Mouse (Mus musculus) forebrain, embryonic 15.5 days (tissue): ENCODE measurements around the gene Pidd1. TPM values are rescaled to one million over a fixed set of nuclear protein-coding genes. Genes with fewer than 3 reads are reported as not detected.
A peak's percentile ranks its signal among the peaks of the same experiment; 100 is the strongest.
"Not testable (repeated sequence)": the region's sequence is repeated elsewhere in the genome, so short reads cannot be mapped to it uniquely, and the experiment has no call there.

Experiments used
- ATAC-seq: fragments of 200-750 bp; cut with Nextera tagmentation; replicated peaks from 2 replicates; pipeline ENCODE4 v1.8.0; 2017; ENCODE audit warnings: mild to moderate bottlenecking, moderate TSS enrichment, moderate library complexity
- H3K27ac ChIP-seq: fragments of 300-500 bp; sonication (generic); replicated peaks from 2 replicates; pipeline ENCODE4 v1.5.1; 2015; ENCODE audit warnings: mild to moderate bottlenecking, inconsistent platforms
- H3K27me3 ChIP-seq: fragments of 300-500 bp; sonication (generic); 2 replicates; pipeline ENCODE4 v1.6.1; 2015; ENCODE audit warnings: inconsistent platforms
- H3K36me3 ChIP-seq: fragments of 300-500 bp; sonication (generic); 2 replicates; pipeline ENCODE4 v1.6.1; 2015; ENCODE audit warnings: mild to moderate bottlenecking, inconsistent platforms
- H3K4me1 ChIP-seq: fragments of 300-500 bp; sonication (generic); 2 replicates; pipeline ENCODE4 v1.6.1; 2015; ENCODE audit warnings: inconsistent platforms
- H3K4me2 ChIP-seq: fragments of 300-500 bp; sonication (generic); replicated peaks from 2 replicates; pipeline ENCODE4 v1.6.1; 2015; ENCODE audit warnings: mild to moderate bottlenecking, inconsistent platforms
- H3K4me3 ChIP-seq: fragments of 300-500 bp; sonication (generic); 2 replicates; pipeline ENCODE4 v1.5.1; 2015; ENCODE audit warnings: mild to moderate bottlenecking, inconsistent platforms
- H3K9ac ChIP-seq: fragments of 300-500 bp; sonication (generic); replicated peaks from 2 replicates; pipeline ENCODE4 v1.6.1; 2015; ENCODE audit warnings: mild to moderate bottlenecking, inconsistent platforms
- H3K9me3 ChIP-seq: fragments of 300-500 bp; sonication (generic); 2 replicates; pipeline ENCODE4 v1.6.1; 2016; ENCODE audit warnings: inconsistent platforms
- WGBS: fragments of 180-500 bp; shearing (Covaris S2); methylation state at CpG from one replicate; pipeline ENCODE4 v1.1.7; 2015; ENCODE audit warnings: mixed read lengths; 5-methylcytosine and 5-hydroxymethylcytosine counted together
- polyA plus RNA-seq: library from polyadenylated mRNA; unstranded; fragments of >200 nt; fragmentation: Nextera tagmentation; extraction: Ambion mirVana; gene quantifications from 2 replicates; pipeline ENCODE4 v1.2.1, GENCODE M21; 2015

Gene Pidd1
- polyA plus RNA-seq, 1 experiment from 2014 or later = 7.8 TPM

DNA sequence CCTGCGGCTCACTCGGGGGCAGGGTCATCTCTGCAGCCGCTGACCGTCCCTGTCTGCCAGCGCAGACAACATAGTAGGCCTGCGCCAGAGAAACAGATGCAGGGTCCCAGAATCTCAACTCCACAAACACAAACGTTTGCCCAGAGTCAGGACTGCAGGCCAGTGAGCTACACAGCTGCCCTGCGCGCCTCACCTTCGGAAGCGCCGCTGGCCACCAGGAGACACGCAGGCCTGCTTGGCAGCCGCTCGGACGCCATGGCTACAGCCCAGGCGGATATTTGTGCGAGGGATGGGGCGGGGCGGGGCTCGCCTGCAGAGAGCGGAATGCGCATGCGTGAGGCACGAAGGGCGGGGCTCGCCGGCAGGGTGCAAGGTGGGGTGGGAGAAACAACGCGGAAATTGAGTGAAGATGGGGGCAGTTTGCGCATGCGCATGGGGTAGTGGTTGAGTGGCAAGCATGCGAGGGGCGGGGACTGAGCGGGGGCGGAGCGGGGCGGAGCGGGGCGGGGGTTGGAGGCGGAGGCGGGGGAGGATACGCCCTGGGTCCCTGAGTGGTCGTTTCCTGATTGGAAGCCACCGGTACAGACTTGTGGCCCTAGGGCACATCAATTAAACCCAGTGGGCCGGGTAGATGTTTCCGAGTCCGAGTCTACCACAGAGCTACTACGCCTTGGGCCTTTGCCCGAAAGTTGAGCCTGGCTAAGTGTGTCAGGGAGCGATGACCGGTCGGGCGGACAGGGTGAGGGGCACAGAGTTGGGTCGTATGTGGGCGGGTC, 29.8 kb downstream of the Pidd1 start, which contains the start of gene Gatd1:
TSS of gene Gatd1 (minus strand) at position 328 of the 776 bp plus-strand sequence.
- Histone ChIP-seq H3K36me3 (peaks cover 4% of the 10 kb centered on the region; the same call in 1 of the 2 replicates), H3K27me3 (no peaks in the 10 kb centered on the region), H3K4me3 (peak within 1 kb of the TSS; percentile 68), H3K9me3 (no peaks in the 10 kb centered on the region), H3K4me2 (peak within 1 kb of the TSS; percentile 87), H3K4me1 (peaks cover 23% of the 10 kb centered on the region), H3K9ac (peak within 1 kb of the TSS; percentile 91), H3K27ac (peak within 1 kb of the TSS; percentile 82)
- peak; percentile 90 for ATAC-seq
- WGBS = under 1% methylated on average over 56 of the region's 56 CpGs

DNA sequence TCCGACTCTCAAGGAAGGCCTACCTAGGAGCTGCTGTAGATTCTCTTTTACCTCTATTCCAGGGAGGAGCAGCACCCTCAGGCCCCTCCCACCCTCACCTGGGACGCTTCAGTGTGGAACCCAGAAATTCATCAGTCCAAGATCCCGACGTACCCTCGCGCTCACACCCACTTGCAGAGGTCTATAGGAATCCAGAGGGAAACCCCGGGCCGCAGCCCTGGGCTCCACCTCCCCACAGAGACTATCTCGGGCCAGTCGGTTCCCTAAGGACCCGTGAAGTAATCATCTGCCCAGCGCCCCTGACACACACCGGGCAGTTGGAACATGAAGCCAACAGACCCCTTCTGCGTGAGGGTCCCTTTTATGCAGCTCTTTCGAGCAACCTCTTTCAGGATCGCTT, 30.5 kb downstream of the Pidd1 start:
- peak; percentile 33 for ATAC-seq
- Histone ChIP-seq H3K4me1 (peaks cover 21% of the 10 kb centered on the region), H3K27ac (peak overlapping the region; percentile 82), H3K4me3 (peak overlapping the region; percentile 68), H3K9me3 (no peaks in the 10 kb centered on the region), H3K36me3 (peaks cover 4% of the 10 kb centered on the region; the same call in 1 of the 2 replicates), H3K9ac (peak overlapping the region; percentile 91), H3K4me2 (peak overlapping the region; percentile 87), H3K27me3 (no peaks in the 10 kb centered on the region)
- 2% methylated on average over 16 of the region's 16 CpGs for WGBS

DNA sequence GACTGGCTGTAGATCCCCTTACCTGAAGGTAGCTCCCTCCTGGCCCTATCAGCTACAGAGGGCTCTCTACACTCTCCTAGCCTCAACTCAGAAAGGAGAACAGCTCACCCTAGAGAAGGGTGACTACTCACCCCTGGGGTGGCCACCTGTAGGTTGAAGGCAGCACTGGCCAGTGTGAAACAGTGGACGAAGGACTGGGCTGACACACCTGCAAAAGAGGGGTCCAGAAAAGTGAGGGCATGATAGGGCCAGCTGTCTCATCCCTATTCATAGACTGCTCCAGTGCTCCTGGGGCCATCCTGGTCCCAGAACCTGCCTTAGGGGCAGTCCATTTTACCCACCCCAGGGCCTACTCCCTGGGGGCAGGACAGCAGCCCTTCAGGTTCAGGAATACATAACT, 32.2 kb downstream of the Pidd1 start:
- 79% methylated on average over 1 of the region's 1 CpGs for WGBS

DNA sequence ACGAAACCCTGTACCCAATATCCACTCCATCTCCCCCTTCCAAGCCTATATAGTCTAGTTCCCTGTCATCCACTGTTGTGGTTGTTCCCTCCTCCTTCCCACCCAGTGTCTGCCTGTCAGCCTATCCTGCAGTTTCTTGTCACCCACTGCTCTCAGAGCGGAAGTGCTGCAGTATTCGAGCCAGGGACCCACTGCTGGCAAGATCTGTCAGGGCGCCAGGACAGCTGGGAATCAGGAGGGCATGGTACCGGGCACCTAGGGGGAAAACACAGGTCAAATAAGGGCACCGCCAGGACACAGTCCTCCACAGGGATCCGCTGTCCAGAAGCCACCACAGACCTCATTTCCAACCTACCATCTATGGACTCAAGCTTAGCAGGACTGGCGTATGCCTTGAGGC, 33.2 kb downstream of the Pidd1 start:
- Histone ChIP-seq H3K9ac (no peak overlapping the region), H3K27ac (no peak overlapping the region), H3K4me3 (no peak overlapping the region), H3K9me3 (no peaks in the 10 kb centered on the region), H3K4me2 (no peak overlapping the region), H3K27me3 (no peaks in the 10 kb centered on the region), H3K4me1 (peaks cover 21% of the 10 kb centered on the region), H3K36me3 (peaks cover 10% of the 10 kb centered on the region; the same call in 1 of the 2 replicates)
- 92% methylated on average over 8 of the region's 8 CpGs for WGBS
- no peak for ATAC-seq

More for the DNA sequence above, 32.2 kb downstream of the Pidd1 start:
- Histone ChIP-seq H3K4me2 (no peak overlapping the region), H3K36me3 (peaks cover 10% of the 10 kb centered on the region; the same call in 1 of the 2 replicates), H3K27ac (no peak overlapping the region), H3K27me3 (no peaks in the 10 kb centered on the region), H3K4me1 (peaks cover 21% of the 10 kb centered on the region), H3K9me3 (no peaks in the 10 kb centered on the region), H3K9ac (no peak overlapping the region), H3K4me3 (no peak overlapping the region)
- ATAC-seq = no peak

DNA sequence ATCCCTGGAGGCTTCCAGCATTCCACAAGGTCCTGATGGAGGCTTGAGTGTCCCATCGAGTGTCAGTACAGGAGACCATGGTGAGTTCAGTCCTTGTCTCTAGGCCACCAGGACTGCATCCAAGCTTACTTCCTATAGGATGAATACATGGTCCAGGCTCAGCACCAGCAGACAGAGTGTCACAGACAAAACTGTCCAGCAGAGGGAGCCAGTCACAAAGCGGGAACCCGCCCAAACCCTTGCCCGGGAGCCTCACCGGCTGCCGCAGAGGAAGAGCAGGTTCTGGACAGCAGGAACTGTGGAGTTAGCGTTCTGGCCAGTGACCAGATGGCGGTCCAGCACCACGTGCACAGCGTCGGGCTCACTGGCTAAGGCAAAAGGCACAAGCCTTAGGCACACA, 35.0 kb downstream of the Pidd1 start:
- Histone ChIP-seq H3K9ac (0 out of 2 replicates have a peak overlapping the region, but pooled peaks have one; percentile 31), H3K27ac (0 out of 2 replicates have a peak overlapping the region, but pooled peaks have one; percentile 46), H3K4me2 (no peak overlapping the region), H3K4me3 (0 out of 2 replicates have a peak overlapping the region, but pooled peaks have one; percentile 12), H3K4me1 (peaks cover 15% of the 10 kb centered on the region), H3K36me3 (peaks cover 10% of the 10 kb centered on the region; the same call in 1 of the 2 replicates), H3K9me3 (no peaks in the 10 kb centered on the region), H3K27me3 (no peaks in the 10 kb centered on the region)
- WGBS = 12% methylated on average over 11 of the region's 11 CpGs
- peak; percentile 59 for ATAC-seq

DNA sequence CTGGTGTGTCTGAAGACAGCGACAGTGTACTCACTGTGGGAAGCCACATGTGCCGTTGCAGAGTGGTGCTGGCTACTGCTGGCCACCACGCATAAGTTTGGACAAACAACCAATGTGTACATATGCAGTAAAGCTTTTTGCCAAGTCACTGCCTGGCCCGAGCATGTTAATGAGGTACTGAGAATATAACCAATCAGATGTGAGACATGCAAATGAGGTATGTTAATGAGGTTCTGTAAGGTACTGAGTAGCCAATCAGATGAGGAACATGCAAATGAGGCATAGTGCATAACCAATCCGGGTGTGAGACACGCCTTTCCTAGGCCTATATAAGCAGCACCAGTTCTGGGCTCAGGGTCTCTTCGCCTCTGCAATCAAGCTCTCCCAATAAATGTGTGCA, 36.2 kb downstream of the Pidd1 start:
- WGBS = 95% methylated on average over 7 of the region's 7 CpGs

DNA sequence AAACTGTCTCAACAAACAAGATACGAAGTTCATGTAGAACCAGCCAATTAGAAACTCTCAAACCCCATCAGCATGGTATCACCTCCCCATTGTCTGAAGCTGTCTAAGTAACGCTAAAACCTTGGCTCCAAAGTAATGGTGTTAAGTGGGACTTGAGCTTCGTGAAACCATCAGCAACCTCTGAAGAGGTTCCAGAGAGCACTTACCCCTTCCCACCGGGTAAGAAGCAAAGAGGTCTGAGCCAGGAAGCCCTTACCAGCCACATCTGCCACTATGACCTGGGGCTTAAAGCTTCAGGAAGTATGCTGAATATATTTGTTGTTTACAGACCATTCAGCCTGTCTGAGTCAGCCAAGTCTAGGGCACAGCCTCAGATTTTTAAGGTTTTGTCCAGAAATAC, 38.4 kb downstream of the Pidd1 start:
- Histone ChIP-seq H3K4me2 (no peak overlapping the region), H3K9ac (no peak overlapping the region), H3K4me1 (peaks cover 7% of the 10 kb centered on the region), H3K4me3 (no peak overlapping the region), H3K9me3 (no peaks in the 10 kb centered on the region), H3K36me3 (peaks cover 34% of the 10 kb centered on the region), H3K27me3 (no peaks in the 10 kb centered on the region), H3K27ac (no peak overlapping the region)
- WGBS = 82% methylated on average over 4 of the region's 4 CpGs
- no peak for ATAC-seq

More for the DNA sequence above, 36.2 kb downstream of the Pidd1 start:
- not testable (repeated sequence) for H3K9ac ChIP-seq, H3K27ac ChIP-seq, H3K9me3 ChIP-seq, H3K4me1 ChIP-seq, ATAC-seq, H3K27me3 ChIP-seq, H3K4me3 ChIP-seq, H3K4me2 ChIP-seq
- peaks cover 14% of the 10 kb centered on the region for H3K36me3 ChIP-seq

DNA sequence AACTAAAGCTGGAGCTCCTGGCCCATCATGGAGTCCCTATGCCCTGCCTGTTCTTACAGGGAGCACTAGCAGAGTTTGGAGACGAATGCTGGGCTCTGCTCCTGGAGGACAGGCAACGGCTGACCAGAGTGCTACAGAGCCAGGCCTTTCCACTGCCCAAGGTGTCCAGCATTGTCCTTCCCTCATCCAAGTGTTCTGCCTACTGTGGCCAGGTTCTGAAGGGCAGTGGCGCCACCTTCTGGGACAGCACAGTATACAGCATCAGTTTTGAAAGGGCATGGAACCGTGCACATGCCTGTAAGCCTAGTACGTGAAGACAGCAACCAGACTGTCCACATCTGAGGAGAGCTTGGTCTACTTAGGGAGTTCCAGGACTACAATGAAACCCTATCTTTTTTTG, 40.5 kb downstream of the Pidd1 start:
- WGBS = 42% methylated on average over 5 of the region's 5 CpGs
- no peaks in the 10 kb centered on the region for H3K27me3 ChIP-seq
- no peaks in the 10 kb centered on the region for H3K4me1 ChIP-seq
- no peak overlapping the region for H3K4me2 ChIP-seq
- H3K9ac ChIP-seq = no peak overlapping the region
- H3K4me3 ChIP-seq = no peak overlapping the region
- peaks cover 51% of the 10 kb centered on the region for H3K36me3 ChIP-seq
- ATAC-seq = 0 out of 2 replicates have a peak, but pooled peaks have one; percentile 26
- no peak overlapping the region for H3K27ac ChIP-seq
- H3K9me3 ChIP-seq = no peaks in the 10 kb centered on the region

DNA sequence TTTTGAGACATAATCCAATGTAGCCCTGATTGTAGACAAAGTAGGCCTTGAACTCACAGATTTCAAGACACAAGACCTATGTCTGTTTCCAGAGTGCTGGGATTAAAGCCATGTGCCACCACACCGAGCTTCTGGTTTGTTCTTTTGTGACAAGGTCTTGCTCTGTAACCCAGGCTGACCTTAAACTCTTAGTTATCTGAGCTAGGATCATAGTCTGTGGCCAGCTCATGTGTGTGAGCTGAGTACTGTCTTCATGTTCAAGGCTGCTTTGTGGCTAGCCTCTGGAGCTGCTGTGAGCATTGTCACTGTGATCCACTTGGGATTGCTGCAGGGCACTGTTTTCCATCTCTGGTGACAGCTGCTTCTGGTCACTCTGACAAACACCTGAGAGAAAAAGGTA, 48.5 kb downstream of the Pidd1 start:
- peaks cover 16% of the 10 kb centered on the region for H3K4me1 ChIP-seq
- no peak overlapping the region for H3K4me2 ChIP-seq
- no peaks in the 10 kb centered on the region for H3K27me3 ChIP-seq
- H3K4me3 ChIP-seq = no peak overlapping the region
- WGBS = 83% methylated on average over 1 of the region's 1 CpGs
- no peak for ATAC-seq
- peaks cover 38% of the 10 kb centered on the region for H3K36me3 ChIP-seq
- H3K9ac ChIP-seq = no peak overlapping the region
- H3K9me3 ChIP-seq = no peaks in the 10 kb centered on the region
- no peak overlapping the region for H3K27ac ChIP-seq

DNA sequence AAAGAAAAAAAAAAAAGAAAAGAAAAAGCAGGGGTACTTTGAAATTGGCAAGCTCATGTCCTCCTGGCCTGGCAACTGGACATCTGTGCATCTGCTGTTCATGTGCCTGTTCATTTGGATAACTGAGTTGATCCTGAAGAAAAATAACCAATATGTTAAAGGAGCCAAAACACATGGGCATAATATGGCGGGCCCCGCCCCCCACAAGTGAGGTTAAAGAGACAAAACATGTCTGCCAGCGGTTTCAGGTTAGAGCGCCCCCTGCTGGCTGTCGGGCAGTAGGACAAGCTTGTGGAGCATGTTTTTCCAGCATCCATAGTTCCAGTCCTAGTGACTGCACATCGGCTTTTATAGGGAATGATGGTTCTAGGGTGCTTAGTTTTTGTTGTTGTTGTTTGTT, 49.1 kb downstream of the Pidd1 start:
- Histone ChIP-seq H3K4me1 (peaks cover 16% of the 10 kb centered on the region), H3K36me3 (peaks cover 33% of the 10 kb centered on the region), H3K4me3 (no peak overlapping the region), H3K4me2 (no peak overlapping the region), H3K9me3 (no peaks in the 10 kb centered on the region), H3K9ac (no peak overlapping the region), H3K27me3 (no peaks in the 10 kb centered on the region), H3K27ac (no peak overlapping the region)
- WGBS = 17% methylated on average over 6 of the region's 6 CpGs
- ATAC-seq = no peak

DNA sequence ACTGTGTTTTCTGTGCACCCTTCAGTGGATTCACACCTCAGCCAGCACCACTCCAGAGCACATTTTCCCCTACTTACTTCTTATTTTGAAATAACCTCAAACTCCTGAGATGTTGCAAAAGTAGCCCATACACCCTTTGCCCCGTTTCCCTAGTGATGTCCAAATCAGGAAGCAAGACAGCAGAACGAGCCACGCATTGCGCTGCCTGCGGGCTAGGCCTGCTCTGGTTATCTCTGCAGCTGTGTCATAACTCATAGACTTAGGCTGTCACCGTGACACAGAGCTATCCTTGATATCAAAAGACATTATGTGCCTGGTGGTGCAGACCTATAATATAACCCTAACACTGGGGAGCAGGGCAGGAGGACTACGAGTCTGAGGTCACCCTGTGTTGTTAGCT, 49.7 kb downstream of the Pidd1 start:
- Histone ChIP-seq H3K9ac (no peak overlapping the region), H3K27ac (no peak overlapping the region), H3K4me1 (peaks cover 16% of the 10 kb centered on the region), H3K36me3 (peaks cover 27% of the 10 kb centered on the region), H3K4me2 (no peak overlapping the region), H3K4me3 (no peak overlapping the region), H3K9me3 (no peaks in the 10 kb centered on the region), H3K27me3 (0 out of 2 replicates have a peak, but pooled peaks cover 3% of the 10 kb centered on the region)
- whole genome bisulfite sequencing = 92% methylated on average over 7 of the region's 7 CpGs
- ATAC-seq = no peak

DNA sequence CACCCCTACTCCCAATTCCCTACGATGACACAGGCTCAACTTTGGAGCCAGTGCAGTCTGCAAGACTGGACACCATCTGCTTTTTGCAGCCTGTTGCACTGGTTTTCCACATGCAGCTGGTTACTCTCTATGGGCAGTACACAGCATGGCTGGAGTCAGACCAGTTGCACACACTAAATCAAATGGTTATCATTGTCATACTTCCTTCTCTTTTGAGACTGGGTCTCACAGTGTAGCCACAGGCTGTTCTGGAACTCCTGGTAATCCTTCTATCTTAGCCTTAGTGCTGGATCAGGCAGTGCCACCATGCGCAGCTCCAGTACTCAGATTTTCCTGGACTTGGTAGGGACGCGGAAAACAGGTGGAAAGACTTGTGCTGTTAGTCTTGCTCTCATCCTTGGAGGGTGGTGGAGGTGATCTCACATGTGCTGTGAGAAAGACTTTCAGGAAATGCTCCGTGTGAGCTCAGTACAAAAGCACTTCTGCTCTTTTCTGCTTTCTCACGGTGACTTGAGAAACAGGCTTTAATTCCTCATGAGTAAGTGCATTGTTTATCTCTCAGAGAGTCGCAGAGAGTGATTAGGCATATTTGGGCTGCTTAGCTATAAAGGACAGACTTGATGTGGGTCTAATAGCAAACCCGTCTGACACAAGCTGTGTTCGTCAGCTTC, 51.1 kb downstream of the Pidd1 start:
- Histone ChIP-seq H3K27ac (peak overlapping the region; percentile 77), H3K9me3 (no peaks in the 10 kb centered on the region), H3K4me2 (peak overlapping the region; percentile 98), H3K36me3 (peaks cover 13% of the 10 kb centered on the region), H3K4me1 (peaks cover 16% of the 10 kb centered on the region), H3K4me3 (peak overlapping the region; percentile 60), H3K27me3 (0 out of 2 replicates have a peak, but pooled peaks cover 3% of the 10 kb centered on the region), H3K9ac (peak overlapping the region; percentile 83)
- no peak for ATAC-seq
- 11% methylated on average over 9 of the region's 9 CpGs for WGBS
